Mouse (Mus musculus) ES-E14 (cell line): ENCODE measurements at regions not wholly inside any gene's neighbourhood (a gene's known extent, or its start where the extent isn't known, plus 50 kb on each side); places are given as distances from the start of the nearest gene placed in this dataset.

Experiments
- DNase-seq: peaks from one replicate; pipeline ENCODE4 v3.0.0-alpha.2; 2013; ENCODE audit warnings: low read depth, low spot score
- H3K27ac ChIP-seq: 2 replicates; pipeline ENCODE4 v1.5.1; 2012; ENCODE audit warnings: low read depth, mild to moderate bottlenecking, low read length, moderate library complexity, mixed read lengths; ENCODE audit not compliant: poor library complexity, insufficient read depth, severe bottlenecking
- H3K36me3 ChIP-seq: 2 replicates; pipeline ENCODE4 v1.6.1; 2012; ENCODE audit warnings: mild to moderate bottlenecking, low read length, moderate library complexity, mixed read lengths; ENCODE audit not compliant: control insufficient read depth, poor library complexity, insufficient read depth, severe bottlenecking
- H3K4me1 ChIP-seq, 2 experiments: fragments of 150-350 bp in 1 of 2; sonication (generic) in 1 of 2; 2 replicates each; pipeline ENCODE4 v1.6.1; 2012; ENCODE audit warnings: low read length in 2 of 2, mild to moderate bottlenecking in 1 of 2, mixed read lengths in 1 of 2; ENCODE audit not compliant: control insufficient read depth in 2 of 2, insufficient read depth in 2 of 2, poor library complexity in 1 of 2
- H3K4me3 ChIP-seq, 2 experiments: fragments of 150-350 bp in 1 of 2; sonication (generic) in 1 of 2; 2 replicates each; pipeline ENCODE4 v1.5.1; 2012; ENCODE audit warnings: low read length in 2 of 2, low read depth in 1 of 2, mild to moderate bottlenecking in 1 of 2, mixed read lengths in 1 of 2; ENCODE audit not compliant: insufficient read depth in 1 of 2, poor library complexity in 1 of 2, severe bottlenecking in 1 of 2
- H3K9ac ChIP-seq: 2 replicates; pipeline ENCODE4 v1.6.1; 2012; ENCODE audit warnings: low read depth, mild to moderate bottlenecking, low read length, mixed read lengths; ENCODE audit not compliant: poor library complexity, insufficient read depth, severe bottlenecking
- H3K9me3 ChIP-seq: fragments of 150-350 bp; sonication (generic); 2 replicates; pipeline ENCODE4 v1.6.1; 2012; ENCODE audit warnings: low read depth, mild to moderate bottlenecking, low read length; ENCODE audit not compliant: control insufficient read depth, insufficient read depth
- CHD2 ChIP-seq: IDR thresholded peaks from 2 replicates; pipeline ENCODE4 v1.6.1; 2014; ENCODE audit warnings: mild to moderate bottlenecking, low read depth, low read length, inconsistent platforms
- HCFC1 ChIP-seq: IDR thresholded peaks from 2 replicates; pipeline ENCODE4 v1.6.1; 2012; ENCODE audit warnings: low read length, inconsistent platforms, borderline replicate concordance; ENCODE audit not compliant: insufficient read depth
- MAFK ChIP-seq: IDR thresholded peaks from 2 replicates; pipeline ENCODE4 v1.6.1; 2014; ENCODE audit warnings: mild to moderate bottlenecking, low read depth, low read length, inconsistent platforms; ENCODE audit not compliant: insufficient read depth
- ZC3H11A ChIP-seq: IDR thresholded peaks from 2 replicates; pipeline ENCODE4 v1.6.1; 2012; ENCODE audit warnings: low read depth, mild to moderate bottlenecking, inconsistent platforms, low read length, borderline replicate concordance
- ZNF384 ChIP-seq: IDR thresholded peaks from 2 replicates; pipeline ENCODE4 v1.6.1; 2012; ENCODE audit warnings: low read depth, low read length, inconsistent platforms
- in situ Hi-C, 2 experiments: fragments of 600-800 bp; cut with MboI; formaldehyde crosslinking; loops; one replicate each; pipeline ENCODE4 v1.15.1; 2025; ENCODE audit warnings: low sequenced_read_pairs in 2 of 2, inconsistent platforms in 1 of 2; ENCODE audit not compliant: unreplicated experiment in 2 of 2

DNA sequence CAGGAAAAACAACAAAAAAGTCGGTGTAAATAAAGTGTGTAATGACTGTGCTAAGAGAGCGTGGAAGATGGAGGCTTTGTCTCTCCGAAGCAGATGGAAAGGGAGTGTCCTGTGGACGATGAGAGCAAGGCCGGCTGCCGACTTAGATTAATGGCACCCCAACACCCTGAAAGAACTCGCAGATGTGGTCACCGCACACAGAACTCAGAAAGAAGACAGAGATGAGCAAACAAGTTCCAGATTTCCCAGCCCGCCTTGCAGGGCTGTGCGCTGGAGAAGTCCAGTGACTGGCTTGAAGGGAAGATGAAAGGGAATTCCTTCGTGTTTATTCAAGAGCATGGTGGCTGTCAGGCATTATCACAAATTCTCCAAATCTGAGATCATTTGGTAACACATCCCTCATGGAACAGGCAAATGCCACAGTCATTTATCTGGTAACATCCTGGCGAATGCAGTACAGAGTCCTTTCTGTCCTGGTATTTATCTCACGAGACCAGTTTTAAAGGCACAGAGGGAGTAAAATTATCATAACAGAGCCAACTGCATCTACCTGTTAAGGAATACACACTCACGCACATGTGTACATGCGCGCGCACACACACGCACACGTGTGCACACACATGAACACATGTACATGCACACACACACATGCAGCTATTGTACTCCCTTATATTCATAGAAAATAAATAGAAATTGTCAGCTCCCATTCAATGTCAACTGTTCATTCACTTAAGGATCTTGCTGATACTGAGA is 64.0 kb upstream of the Tgif1 start:
- H3K4me1 ChIP-seq = peaks cover 17 to 20% of the 10 kb centered on the region in 2 experiments
- in situ Hi-C loops = no loop called here
- H3K9ac ChIP-seq = peak overlapping the region; percentile 82
- peak overlapping the region; percentile 93 for H3K27ac ChIP-seq
- no peak for DNase-seq
- H3K9me3 ChIP-seq = no peaks in the 10 kb centered on the region
- H3K36me3 ChIP-seq = peaks cover 10% of the 10 kb centered on the region
- peak overlapping the region; percentile 68 to 70 for H3K4me3 ChIP-seq
- TF ChIP-seq ZNF384 (no peak), CHD2 (peak; percentile 26; the same call in 1 of the 2 replicates), ZC3H11A (no peak), MAFK (no peak), HCFC1 (no peak)

DNA sequence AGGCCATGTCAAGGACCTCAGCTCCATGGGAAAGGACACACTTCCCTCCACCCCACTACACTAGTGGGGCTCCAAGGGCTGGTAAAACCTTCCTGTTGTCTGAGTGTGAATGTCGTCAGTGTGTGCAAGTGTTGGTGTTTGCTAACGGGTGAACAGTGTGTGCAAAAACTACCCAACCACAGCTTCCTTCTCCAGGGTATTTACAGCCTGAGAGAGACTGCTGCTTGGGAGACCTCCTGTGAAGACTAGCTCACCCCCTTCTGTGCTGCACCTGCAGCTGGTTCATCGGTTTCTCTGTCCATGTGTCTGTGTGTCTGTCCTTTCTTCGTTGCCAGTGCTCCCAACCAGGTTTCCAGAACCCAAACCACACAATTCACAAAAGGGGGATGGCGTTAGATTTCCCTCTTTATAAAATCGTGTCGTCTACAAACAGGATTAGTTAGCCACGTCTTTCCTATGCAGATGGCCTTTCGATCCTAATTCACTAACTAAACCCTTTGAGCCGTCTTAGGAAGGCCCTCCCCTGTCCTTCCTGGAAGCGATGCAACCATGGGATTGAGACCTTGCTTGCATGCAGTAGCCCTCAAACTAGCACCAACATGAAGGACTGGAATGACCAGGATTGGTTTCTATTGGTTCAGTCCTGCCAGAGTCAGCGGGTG is 62.9 kb upstream of the Tgif1 start:
- TF ChIP-seq CHD2 = no peak
- peak overlapping the region; percentile 42 for H3K9ac ChIP-seq
- peaks cover 10% of the 10 kb centered on the region for H3K36me3 ChIP-seq
- H3K4me3 ChIP-seq = no peak overlapping the region
- H3K9me3 ChIP-seq = no peaks in the 10 kb centered on the region
- in situ Hi-C loops = no loop called here
- H3K4me1 ChIP-seq = peaks cover 16 to 19% of the 10 kb centered on the region in 2 experiments
- peak overlapping the region; percentile 93 for H3K27ac ChIP-seq
- DNase-seq = no peak

DNA sequence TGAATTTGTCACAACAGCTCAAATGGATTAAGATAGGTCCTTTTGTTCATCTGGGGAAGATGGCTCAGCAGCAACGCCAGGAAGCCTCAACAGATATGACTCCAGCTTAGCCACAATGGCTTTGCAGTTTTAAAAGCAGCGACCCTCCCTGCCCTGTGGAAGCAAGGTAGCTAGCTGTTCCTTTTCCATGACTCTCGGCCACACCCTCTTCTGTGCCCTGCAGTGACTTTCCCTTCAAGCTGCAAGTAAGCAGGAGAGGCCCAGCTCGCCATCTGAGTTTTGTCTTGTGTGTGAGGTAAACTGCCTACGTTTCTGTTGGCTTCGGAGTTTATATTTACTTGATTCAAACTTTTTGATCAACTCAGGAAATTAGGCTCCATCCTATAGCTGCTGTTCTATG is 62.1 kb upstream of the Tgif1 start:
- no peak for TF ChIP-seq CHD2
- TF ChIP-seq ZNF384 = no peak
- TF ChIP-seq ZC3H11A = no peak
- TF ChIP-seq HCFC1 = no peak
- no peak for TF ChIP-seq MAFK
- Histone ChIP-seq H3K27ac (peak overlapping the region; percentile 93), H3K4me3 (no peak overlapping the region), H3K4me1 (peaks cover 16% of the 10 kb centered on the region in 2 experiments), H3K9ac (peak overlapping the region; percentile 30; the same call in 1 of the 2 replicates), H3K36me3 (peaks cover 10% of the 10 kb centered on the region), H3K9me3 (no peaks in the 10 kb centered on the region)
- in situ Hi-C loops = no loop called here
- no peak for DNase-seq

DNA sequence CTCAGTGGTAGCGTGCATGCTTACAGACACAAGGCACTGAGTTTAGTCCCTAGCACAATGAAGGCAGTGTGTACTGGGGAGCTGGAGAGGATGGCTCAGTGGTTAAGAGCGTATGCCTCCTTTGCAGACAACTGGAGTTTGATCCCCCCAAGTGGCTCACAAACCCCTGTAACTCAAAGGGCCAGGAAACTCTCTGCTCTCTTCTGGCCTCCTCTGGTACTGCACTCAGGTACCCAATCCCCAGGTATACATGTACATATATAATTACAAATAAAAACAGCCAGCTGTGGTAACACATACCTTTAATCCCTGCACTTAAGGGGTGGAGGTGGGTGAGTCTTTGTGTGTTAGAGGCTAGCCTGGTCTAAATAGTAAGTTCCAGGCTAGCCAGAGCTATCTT is 56.9 kb upstream of the Tgif1 start:
- peaks cover 0 to 18% of the 10 kb centered on the region in 2 experiments; a peak in 1 of 4 replicates for H3K4me1 ChIP-seq
- no peak overlapping the region for H3K4me3 ChIP-seq
- H3K27ac ChIP-seq = no peak overlapping the region
- no peak for DNase-seq
- in situ Hi-C loops = no loop called here
- H3K9ac ChIP-seq = no peak overlapping the region
- H3K9me3 ChIP-seq = no peaks in the 10 kb centered on the region
- peak; percentile 67 for TF ChIP-seq ZC3H11A
- TF ChIP-seq CHD2 = no peak
- TF ChIP-seq MAFK = no peak
- H3K36me3 ChIP-seq = no peaks in the 10 kb centered on the region
